ENCODE assay signal across 8 mouse cellular contexts in genomic region chr12:76016123-76017101, GRCm38 (mm10).
DNase-seq lines count a peak whose midpoint lies in the region; ATAC-seq lines count a peak whose summit lies in the region.

No protein-coding gene starts in this region.

- peaks cover 69% of the 10 kb centered on the region for H3K36me3 ChIP-seq in midbrain, embryonic 10.5 days
- no peaks in the 10 kb centered on the region for H3K36me3 ChIP-seq in midbrain, embryonic 15.5 days (replicated peaks)

- H3K4me1 ChIP-seq in midbrain, embryonic 10.5 days: peaks cover 10% of the 10 kb centered on the region
- H3K4me1 ChIP-seq in midbrain, embryonic 15.5 days: no peaks in the 10 kb centered on the region

- DNase-seq in midbrain, embryonic 10.5 days (ENCODE audit: low spot score): peak; percentile 76
- DNase-seq in c-Kit-positive CD71-positive TER-119-positive erythroid progenitor cells, embryonic 14.5 days (ENCODE audit: low spot score): peak; percentile 54
- DNase-seq in forelimb bud, embryonic 11.5 days (ENCODE audit: low read depth, low spot score): peak; percentile 84
- DNase-seq in induced T-regulatory cell, adult 2 months (ENCODE audit: low read depth): peak; percentile 85
- peak; percentile 13 to 50 for DNase-seq in left cerebral cortex, adult 8-10 months (ENCODE audit: low spot score in 2 of 2)
- DNase-seq in telencephalon, adult 2 months (ENCODE audit: low read depth, low spot score): peak; percentile 50

- H3K9me3 ChIP-seq in midbrain, embryonic 10.5 days (replicated peaks): no peaks in the 10 kb centered on the region
- H3K9me3 ChIP-seq in midbrain, embryonic 15.5 days: no peaks in the 10 kb centered on the region

- no peak for ATAC-seq in midbrain, embryonic 15.5 days (replicated peaks)
- ATAC-seq in monocyte, adult 5-6 weeks (replicated peaks; ENCODE audit: insufficient number of reproducible peaks, low FRiP score, low TSS enrichment, poor library complexity, severe bottlenecking): peak; percentile 71

- no peak overlapping the region for H3K4me3 ChIP-seq in midbrain, embryonic 10.5 days
- H3K4me3 ChIP-seq in midbrain, embryonic 15.5 days: no peak overlapping the region

- H3K27ac ChIP-seq in midbrain, embryonic 10.5 days (replicated peaks): no peak overlapping the region
- no peak overlapping the region for H3K27ac ChIP-seq in midbrain, embryonic 15.5 days

- 80% methylated on average over 14 of the region's 14 CpGs for WGBS in midbrain, embryonic 10.5 days
- 78% methylated on average over 14 of the region's 14 CpGs for WGBS in midbrain, embryonic 15.5 days

- no peak overlapping the region for H3K9ac ChIP-seq in midbrain, embryonic 15.5 days

- H3K4me2 ChIP-seq in midbrain, embryonic 15.5 days: no peak overlapping the region

- H3K27me3 ChIP-seq in midbrain, embryonic 10.5 days (ENCODE audit: low read depth, poor library complexity, severe bottlenecking): no peaks in the 10 kb centered on the region
- H3K27me3 ChIP-seq in midbrain, embryonic 15.5 days (replicated peaks): no peaks in the 10 kb centered on the region

Comparison
In these comparisons a context has a peak if more than half of its experiments do, and no peak if none do; other contexts are left out.
1. DNase-seq: peak in every context shown above with its lines; median percentile 85 in induced T-regulatory cell, adult 2 months; 84 in forelimb bud, embryonic 11.5 days; 76 in midbrain, embryonic 10.5 days; 54 in c-Kit-positive CD71-positive TER-119-positive erythroid progenitor cells, embryonic 14.5 days; 50 in telencephalon, adult 2 months; 32 in left cerebral cortex, adult 8-10 months.